Mouse (Mus musculus) liver, postnatal 0 days (tissue): Measurements from ENCODE around the gene Ttc7.

Experiments used
- CTCF ChIP-seq: sonication (generic); IDR thresholded peaks from 2 replicates; pipeline ENCODE4 v1.5.1; 2016; ENCODE audit warnings: antibody characterized with exemption, low read depth
- EP300 ChIP-seq: IDR thresholded peaks from 2 replicates; pipeline ENCODE4 v1.6.1; 2016; ENCODE audit warnings: antibody characterized with exemption, low read depth, mild to moderate bottlenecking

GRCm38 (mm10) chr17:87336910-87337309 lies 54.2 kb downstream of the Ttc7 start:
- TF ChIP-seq CTCF (no peak), EP300 (no peak)
